Mouse (Mus musculus): ENCODE data around the gene Sdr39u1.

Sdr39u1 gene

GRCm38 (mm10) chr14:55899701-55900413 is at the start of gene Sdr39u1:
TSS of gene Sdr39u1 (minus strand) at chr14:55900293.
- in situ Hi-C loops (cut with MboI) = no loop called here

GRCm38 (mm10) chr14:55946269-55946969 is 46.3 kb upstream of the Sdr39u1 start:
- in situ Hi-C loops (cut with MboI) = no loop called here

GRCm38 (mm10) chr14:55944575-55944974 is 44.5 kb upstream of the Sdr39u1 start, which contains the start of gene Cma1:
TSS of gene Cma1 (minus strand) at chr14:55944675.
- in situ Hi-C loops (cut with MboI) = no loop called here

GRCm38 (mm10) chr14:55943601-55944000 is 43.5 kb upstream of the Sdr39u1 start:
- in situ Hi-C loops (cut with MboI) = no loop called here

- in situ Hi-C loops (cut with MboI) = no loop called here
Observed at GRCm38 (mm10) chr14:55940070-55940800, 40.1 kb upstream of the Sdr39u1 start.

GRCm38 (mm10) chr14:55933586-55933985 is 33.5 kb upstream of the Sdr39u1 start:
- in situ Hi-C loops (cut with MboI) = no loop called here

- in situ Hi-C loops (cut with MboI) = no loop called here
Observed at GRCm38 (mm10) chr14:55929263-55929997, 29.3 kb upstream of the Sdr39u1 start.

GRCm38 (mm10) chr14:55926847-55927246 is 26.8 kb upstream of the Sdr39u1 start:
- in situ Hi-C loops (cut with MboI) = no loop called here

- in situ Hi-C loops (cut with MboI) = loop anchor here (5.0 kb wide), 1 partner anchor 45 kb away; no protein-coding TSS in a partner anchor
Observed at GRCm38 (mm10) chr14:55922475-55923232, 22.6 kb upstream of the Sdr39u1 start.

- in situ Hi-C loops (cut with MboI) = no loop called here
Observed at GRCm38 (mm10) chr14:55918240-55919082, 18.4 kb upstream of the Sdr39u1 start.

- in situ Hi-C loops (cut with MboI) = no loop called here
Observed at GRCm38 (mm10) chr14:55913406-55913805, 13.3 kb upstream of the Sdr39u1 start.

GRCm38 (mm10) chr14:55905518-55905917 is 5.4 kb upstream of the Sdr39u1 start:
- in situ Hi-C loops (cut with MboI) = no loop called here

- in situ Hi-C loops (cut with MboI) = no loop called here
Observed at GRCm38 (mm10) chr14:55900414-55900755, 292 bp upstream of the Sdr39u1 start.

- in situ Hi-C loops (cut with MboI) = no loop called here
Observed at GRCm38 (mm10) chr14:55898947-55899346, 1.1 kb downstream of the Sdr39u1 start.

GRCm38 (mm10) chr14:55897671-55898070 is 2.4 kb downstream of the Sdr39u1 start:
- in situ Hi-C loops (cut with MboI) = no loop called here

- in situ Hi-C loops (cut with MboI) = no loop called here
Observed at GRCm38 (mm10) chr14:55886571-55887382, 13.3 kb downstream of the Sdr39u1 start.

- in situ Hi-C loops (cut with MboI) = no loop called here
Observed at GRCm38 (mm10) chr14:55885791-55886271, 14.3 kb downstream of the Sdr39u1 start.

GRCm38 (mm10) chr14:55885114-55885790 is 14.8 kb downstream of the Sdr39u1 start:
- in situ Hi-C loops (cut with MboI) = no loop called here

GRCm38 (mm10) chr14:55884713-55885113 is 15.4 kb downstream of the Sdr39u1 start, which contains the start of gene Khnyn:
TSS of gene Khnyn (plus strand) at chr14:55884947.
- in situ Hi-C loops (cut with MboI) = no loop called here

Data from mature B cell (primary cell).